In genomic region chr19:43943076-43943475, GRCm38 (mm10) we compare ENCODE assay signal across 21 mouse cellular contexts. TPM values are rescaled to one million over a fixed set of nuclear protein-coding genes. Genes with fewer than 3 reads are reported as not detected.
DNase-seq lines count a peak whose midpoint lies in the region; ATAC-seq and TF ChIP-seq lines count a peak whose summit lies in the region.
"Had no signal": no experiment of that assay in that cellular context is flagged by ENCODE, and none has a peak within 500 bp of the region (broad histone marks: within the 10 kb centered on the region; RNA-seq: fewer than 3 reads in every experiment).

No protein-coding gene starts in this region.

- TF ChIP-seq CTCF in CH12.LX (conservative IDR thresholded peaks at IDR 0.05 in 1 of 2, IDR thresholded peaks at IDR 0.05 in 1 of 2; ENCODE audit: low read depth in 2 of 2, low read length in 2 of 2) = peak in 1 of 2 experiments; percentile 27; a peak in 1 of 4 replicates
- peak; percentile 20; the same call in 1 of the 2 replicates for TF ChIP-seq CTCF in kidney, postnatal 0 days (IDR thresholded peaks at IDR 0.05; ENCODE audit: low read depth)

- WGBS in kidney, postnatal 0 days = 57% methylated on average over 16 of the region's 16 CpGs
- 77% methylated on average over 16 of the region's 16 CpGs for WGBS in limb, embryonic 10.5 days

- peak; percentile 43 for DNase-seq in kidney, adult 18-20 months
- DNase-seq in kidney, postnatal 10 days = no peak
- DNase-seq in CH12.LX (ENCODE audit: extremely low read depth) = no peak
- DNase-seq in kidney, postnatal 0 days (ENCODE audit: low spot score) = no peak
- peak; percentile 68 for DNase-seq in yolk sac, embryonic 10.5 days (ENCODE audit: low spot score)
- DNase-seq in limb, embryonic 10.5 days (ENCODE audit: low spot score) = no peak
- DNase-seq: adrenal gland, adult 8-10 months; adrenal gland, postnatal 36 days; cerebellum, adult 2 months; cerebellum, postnatal 25 days; gastrocnemius, postnatal 10 days; heart, adult 18-20 months; heart, postnatal 14 days had no signal

- H3K9me3 ChIP-seq in CH12.LX (replicated peaks; ENCODE audit: low read length) = no peaks in the 10 kb centered on the region
- no peaks in the 10 kb centered on the region for H3K9me3 ChIP-seq in kidney, postnatal 0 days (replicated peaks; ENCODE audit: low read length)
- no peaks in the 10 kb centered on the region for H3K9me3 ChIP-seq in limb, embryonic 10.5 days (replicated peaks)
- H3K9me3 ChIP-seq: embryonic facial prominence, embryonic 13.5 days; forebrain, embryonic 12.5 days; heart, embryonic 15.5 days; hindbrain, embryonic 13.5 days had no signal

- TF ChIP-seq POLR2A in CH12.LX (IDR thresholded peaks at IDR 0.05; ENCODE audit: low read depth, low read length) = no peak

- no peaks in the 10 kb centered on the region for H3K36me3 ChIP-seq in CH12.LX (replicated peaks in 1 of 2; ENCODE audit: control insufficient read depth in 1 of 2, insufficient read depth in 1 of 2, low read length in 1 of 2)
- H3K36me3 ChIP-seq in kidney, postnatal 0 days (ENCODE audit: insufficient read depth, low read length) = no peaks in the 10 kb centered on the region
- no peaks in the 10 kb centered on the region for H3K36me3 ChIP-seq in limb, embryonic 10.5 days
- H3K36me3 ChIP-seq: embryonic facial prominence, embryonic 13.5 days; forebrain, embryonic 12.5 days; G1E; heart, embryonic 15.5 days; hindbrain, embryonic 13.5 days had no signal

- in situ Hi-C loops in CH12.LX (cut with MboI; ENCODE audit: low pct_ligation_motif_present, low pct_unique_long_range_greater_than_20kb, low sequenced_read_pairs) = no loop called here

- H3K4me1 ChIP-seq in CH12.LX (ENCODE audit: control insufficient read depth in 1 of 2, insufficient read depth in 2 of 2) = peaks cover 7 to 25% of the 10 kb centered on the region in 2 experiments
- 0 out of 2 replicates have a peak, but pooled peaks cover 3% of the 10 kb centered on the region for H3K4me1 ChIP-seq in kidney, postnatal 0 days (replicated peaks; ENCODE audit: insufficient read depth, low read length)
- peaks cover 22% of the 10 kb centered on the region for H3K4me1 ChIP-seq in limb, embryonic 10.5 days

- dilution Hi-C loops in CH12.LX (cut with MboI; ENCODE audit: extremely low pct_ligation_motif_present, extremely low pct_unique_long_range_greater_than_20kb, low sequenced_read_pairs) = no loop called here

- ATAC-seq in kidney, postnatal 0 days (replicated peaks; ENCODE audit: low FRiP score, low read depth) = peak; percentile 43
- ATAC-seq: forebrain, embryonic 16.5 days had no signal

- H3K27me3 ChIP-seq in CH12.LX (replicated peaks) = no peaks in the 10 kb centered on the region
- H3K27me3 ChIP-seq in kidney, postnatal 0 days (ENCODE audit: insufficient read depth, low read length) = no peaks in the 10 kb centered on the region
- H3K27me3 ChIP-seq in limb, embryonic 10.5 days (ENCODE audit: low read depth, poor library complexity, severe bottlenecking) = no peaks in the 10 kb centered on the region
- H3K27me3 ChIP-seq: embryonic facial prominence, embryonic 13.5 days; heart, embryonic 15.5 days; hindbrain, embryonic 13.5 days had no signal

- H3K27ac ChIP-seq in CH12.LX (ENCODE audit: insufficient read depth, low read depth) = no peak overlapping the region
- H3K27ac ChIP-seq in kidney, postnatal 0 days = no peak overlapping the region
- no peak overlapping the region for H3K27ac ChIP-seq in limb, embryonic 10.5 days
- H3K27ac ChIP-seq: embryonic facial prominence, embryonic 13.5 days; forebrain, embryonic 12.5 days; heart, embryonic 15.5 days; hindbrain, embryonic 13.5 days had no signal

- no peak overlapping the region for H3K9ac ChIP-seq in CH12.LX (ENCODE audit: insufficient read depth, low read depth)
- no peak overlapping the region for H3K9ac ChIP-seq in kidney, postnatal 0 days (ENCODE audit: low read depth, low read length)
- H3K9ac ChIP-seq: embryonic facial prominence, embryonic 13.5 days; forebrain, embryonic 12.5 days; heart, embryonic 15.5 days; hindbrain, embryonic 13.5 days had no signal

- H3K4me2 ChIP-seq in CH12.LX (ENCODE audit: insufficient read depth, low read depth, poor library complexity, severe bottlenecking) = no peak overlapping the region
- no peak overlapping the region for H3K4me2 ChIP-seq in kidney, postnatal 0 days (ENCODE audit: low read length)
- H3K4me2 ChIP-seq: embryonic facial prominence, embryonic 13.5 days; forebrain, embryonic 12.5 days; heart, embryonic 11.5 days; heart, embryonic 15.5 days; hindbrain, embryonic 13.5 days had no signal

- no peaks in the 10 kb centered on the region for H3K79me2 ChIP-seq in CH12.LX (replicated peaks; ENCODE audit: control insufficient read depth, extremely low read depth, insufficient read depth, poor library complexity, severe bottlenecking)

- TF ChIP-seq EP300 in CH12.LX (IDR thresholded peaks at IDR 0.05; ENCODE audit: low read length) = no peak

- no peak; the same call in none of the 2 replicates for TF ChIP-seq RAD21 in CH12.LX (IDR thresholded peaks at IDR 0.05; ENCODE audit: low read depth, low read length)

- no peak overlapping the region for H3K4me3 ChIP-seq in CH12.LX (replicated peaks in 1 of 3; ENCODE audit: low read depth in 2 of 3, low read length in 2 of 3, poor library complexity in 1 of 3)
- no peak overlapping the region for H3K4me3 ChIP-seq in kidney, postnatal 0 days (replicated peaks; ENCODE audit: low read depth, low read length)
- no peak overlapping the region for H3K4me3 ChIP-seq in limb, embryonic 10.5 days
- H3K4me3 ChIP-seq: embryonic facial prominence, embryonic 13.5 days; forebrain, embryonic 12.5 days; heart, embryonic 15.5 days; hindbrain, embryonic 13.5 days had no signal

TF ChIP-seq in CH12.LX, 34 proteins besides CTCF, POLR2A, EP300 and RAD21:
- TF ChIP-seq CHD2 (IDR thresholded peaks at IDR 0.05; ENCODE audit: low read length) = no peak
- TF ChIP-seq ZKSCAN1 (IDR thresholded peaks at IDR 0.05; ENCODE audit: borderline replicate concordance, low read depth, low read length) = no peak
- peak; percentile 47 for TF ChIP-seq BHLHE40 (IDR thresholded peaks at IDR 0.05; ENCODE audit: low read depth, low read length)
- no peak for TF ChIP-seq E2F4 (IDR thresholded peaks at IDR 0.05; ENCODE audit: insufficient replicate concordance, low read depth, low read length)
- no peak for TF ChIP-seq MAZ (IDR thresholded peaks at IDR 0.05; ENCODE audit: low read depth, low read length)
- TF ChIP-seq USF1 (IDR thresholded peaks at IDR 0.05; ENCODE audit: low read depth, low read length) = no peak
- no peak for TF ChIP-seq ZC3H11A (IDR thresholded peaks at IDR 0.05; ENCODE audit: low read depth, low read length)
- TF ChIP-seq USF2 (conservative IDR thresholded peaks at IDR 0.05; ENCODE audit: low read depth, low read length) = no peak

RNA-seq across cellular contexts. Expression of gene Dnmbp, which starts 3.1 kb away (rescaled TPM):
- 2.3 and 2.6 TPM in 2 replicates for total RNA-seq in CH12.LX (2012; rRNA removed)
- 1.8 and 1.9 TPM in 2 replicates for total RNA-seq in CH12.LX (2014; rRNA removed)
- polyA plus RNA-seq in CH12.LX (2012; ENCODE audit: insufficient read length, low read depth) = 4.7 and 5.4 TPM in 2 replicates
- polyA plus RNA-seq in kidney, postnatal 0 days (2015; fragmentation: Nextera tagmentation; extraction: Ambion mirVana) = 19.2 and 20.7 TPM in 2 replicates
- 19.4 and 22.0 TPM in 2 replicates for polyA plus RNA-seq in limb, embryonic 10.5 days (2016; fragmentation: Nextera tagmentation; extraction: Ambion mirVana)

RNA-seq across cellular contexts. Expression of gene Cpn1, which starts 43.3 kb away (rescaled TPM):
- 0.13 and 0.17 TPM in 2 replicates for total RNA-seq in CH12.LX (2012; rRNA removed)
- total RNA-seq in CH12.LX (2014; rRNA removed) = 0.34 and 0.45 TPM in 2 replicates
- polyA plus RNA-seq in CH12.LX (2012; ENCODE audit: insufficient read length, low read depth) = 0.83 and 1.0 TPM in 2 replicates
- polyA plus RNA-seq in kidney, postnatal 0 days (2015; fragmentation: Nextera tagmentation; extraction: Ambion mirVana) = 82.1 and 94.2 TPM in 2 replicates
- 0.10 TPM in 1 of 2 replicates, not detected in the other for polyA plus RNA-seq in limb, embryonic 10.5 days (2016; fragmentation: Nextera tagmentation; extraction: Ambion mirVana)
- total RNA-seq: G1E; gastrocnemius, postnatal 10 days; heart, adult 18-20 months; hematopoietic stem cell, adult 5-6 weeks had no signal
- polyA plus RNA-seq: embryonic facial prominence, embryonic 13.5 days; G1E had no signal

Comparison
In these comparisons a context has a peak if more than half of its experiments do, and no peak if none do; other contexts are left out.
1. DNase-seq: peak in kidney, adult 18-20 months (single experiment) and yolk sac, embryonic 10.5 days (single experiment); none in kidney, postnatal 10 days (single experiment), CH12.LX (single experiment), kidney, postnatal 0 days (single experiment) and limb, embryonic 10.5 days (single experiment).
2. RNA of gene Cpn1, which starts 43.3 kb away (polyA plus RNA-seq): 82.1 to 94.2 TPM in kidney, postnatal 0 days; 0.83 to 1.0 TPM in CH12.LX and 0.10 TPM in limb, embryonic 10.5 days; every median in the first group is over 10 times any median in the second.